Mouse (Mus musculus): Measurements from ENCODE around the gene Atp2a1. TPM values are rescaled to one million over a fixed set of nuclear protein-coding genes. Genes with fewer than 3 reads are reported as not detected.
A peak's percentile ranks its signal among the peaks of the same experiment; 100 is the strongest.

The Atp2a1 gene
- polyA plus RNA-seq, 1 experiment from 2014 or later: 0.17 TPM

DNA sequence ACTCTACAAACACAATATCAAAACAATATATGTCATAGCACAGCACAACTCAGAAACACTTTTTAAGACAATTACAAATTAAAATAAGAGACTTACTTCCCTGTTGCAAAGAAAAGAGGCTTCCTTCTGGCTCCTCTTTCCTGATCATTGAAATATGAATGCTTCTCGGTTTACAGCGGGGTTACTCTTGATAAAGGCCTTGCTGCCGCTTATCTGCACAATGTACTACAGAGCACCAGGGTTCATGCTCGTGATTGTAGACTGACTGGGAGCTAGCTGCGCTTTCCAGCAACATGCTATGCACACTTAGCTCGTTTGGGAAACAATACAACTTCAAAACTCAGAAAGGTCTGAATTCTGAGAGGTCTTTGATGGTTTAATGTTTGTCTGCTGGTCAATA is 65.7 kb downstream of the Atp2a1 start:
- Histone ChIP-seq H3K4me1 (peaks cover 27% of the 10 kb centered on the region), H3K4me2 (peak overlapping the region; percentile 89), H3K4me3 (peak overlapping the region; percentile 98), H3K27me3 (replicated peaks) (no peaks in the 10 kb centered on the region), H3K27ac (peak overlapping the region; percentile 58), H3K36me3 (peaks cover 18% of the 10 kb centered on the region), H3K9me3 (replicated peaks) (no peaks in the 10 kb centered on the region), H3K9ac (peak overlapping the region; percentile 29)
- 12% methylated on average over 6 of the region's 6 CpGs for WGBS (ENCODE audit: insufficient replicate concordance)
- peak; percentile 36 for ATAC-seq

- Histone ChIP-seq H3K4me1 (peaks cover 27% of the 10 kb centered on the region), H3K4me2 (peak within 1 kb of the TSS; percentile 89), H3K9me3 (replicated peaks) (no peaks in the 10 kb centered on the region), H3K36me3 (peaks cover 22% of the 10 kb centered on the region), H3K27ac (peak within 1 kb of the TSS; percentile 84), H3K9ac (peak within 1 kb of the TSS; percentile 95), H3K4me3 (peak within 1 kb of the TSS; percentile 98), H3K27me3 (replicated peaks) (no peaks in the 10 kb centered on the region)
- WGBS (ENCODE audit: insufficient replicate concordance): under 1% methylated on average over 59 of the region's 59 CpGs
- peak; percentile 98 for ATAC-seq
These were observed 66.4 kb downstream of the Atp2a1 start, which contains the start of gene Nfatc2ip for GRCm38 (mm10) chr7:126396298-126397119. TSS of gene Nfatc2ip (minus strand) at chr7:126396737.

Other genes starting within 250 kb of the Atp2a1 start
- 4.2 and 5.0 TPM in 2 replicates for gene Sbk1, start 190.5 kb downstream of the Atp2a1 start, polyA plus RNA-seq (2016; fragmentation: Nextera tagmentation; extraction: Ambion mirVana)
- 14.5 and 15.6 TPM in 2 replicates for gene Lat, start 93.5 kb downstream of the Atp2a1 start, polyA plus RNA-seq (2016; fragmentation: Nextera tagmentation; extraction: Ambion mirVana)
- gene Spns1, start 85.7 kb downstream of the Atp2a1 start, polyA plus RNA-seq (2016; fragmentation: Nextera tagmentation; extraction: Ambion mirVana): 27.3 and 29.1 TPM in 2 replicates
- 3.6 and 3.7 TPM in 2 replicates for gene Nfatc2ip, start 66.4 kb downstream of the Atp2a1 start, polyA plus RNA-seq (2016; fragmentation: Nextera tagmentation; extraction: Ambion mirVana)
- 0.08 TPM in 1 of 2 replicates, not detected in the other for gene Cd19, start 48.2 kb downstream of the Atp2a1 start, polyA plus RNA-seq (2016; fragmentation: Nextera tagmentation; extraction: Ambion mirVana)
- 9.6 and 10.2 TPM in 2 replicates for gene Rabep2, start 34.3 kb downstream of the Atp2a1 start, polyA plus RNA-seq (2016; fragmentation: Nextera tagmentation; extraction: Ambion mirVana)
- gene Sh2b1, start 12.3 kb upstream of the Atp2a1 start, polyA plus RNA-seq (2016; fragmentation: Nextera tagmentation; extraction: Ambion mirVana): 17.0 and 17.5 TPM in 2 replicates
- 120 and 129 TPM in 2 replicates for gene Tufm, start 24.3 kb upstream of the Atp2a1 start, polyA plus RNA-seq (2016; fragmentation: Nextera tagmentation; extraction: Ambion mirVana)
- gene Atxn2l, start 40.3 kb upstream of the Atp2a1 start, polyA plus RNA-seq (2016; fragmentation: Nextera tagmentation; extraction: Ambion mirVana): 48.7 and 49.4 TPM in 2 replicates
- 157 and 164 TPM in 2 replicates for gene Eif3c, start 103.3 kb upstream of the Atp2a1 start, polyA plus RNA-seq (2016; fragmentation: Nextera tagmentation; extraction: Ambion mirVana)
- gene Apobr, start 121.8 kb upstream of the Atp2a1 start, polyA plus RNA-seq (2016; fragmentation: Nextera tagmentation; extraction: Ambion mirVana): 0.77 and 1.1 TPM in 2 replicates
- gene Cln3, start 122.7 kb upstream of the Atp2a1 start, polyA plus RNA-seq (2016; fragmentation: Nextera tagmentation; extraction: Ambion mirVana): 12.5 TPM in 2 replicates
- not detected in 2 replicates for gene Il27, start 131.8 kb upstream of the Atp2a1 start, polyA plus RNA-seq (2016; fragmentation: Nextera tagmentation; extraction: Ambion mirVana)
- 3.2 and 3.7 TPM in 2 replicates for gene Nupr1, start 167.8 kb upstream of the Atp2a1 start, polyA plus RNA-seq (2016; fragmentation: Nextera tagmentation; extraction: Ambion mirVana)
- gene Sgf29, start 186.2 kb upstream of the Atp2a1 start, polyA plus RNA-seq (2016; fragmentation: Nextera tagmentation; extraction: Ambion mirVana): 36.3 and 42.4 TPM in 2 replicates
- gene Sult1a1, start 213.3 kb upstream of the Atp2a1 start, polyA plus RNA-seq (2016; fragmentation: Nextera tagmentation; extraction: Ambion mirVana): 0.24 and 0.50 TPM in 2 replicates
- gene Bola2, start 232.3 kb upstream of the Atp2a1 start, polyA plus RNA-seq (2016; fragmentation: Nextera tagmentation; extraction: Ambion mirVana): 134 and 153 TPM in 2 replicates
- 4.5 and 5.1 TPM in 2 replicates for gene Slx1b, start 232.7 kb upstream of the Atp2a1 start, polyA plus RNA-seq (2016; fragmentation: Nextera tagmentation; extraction: Ambion mirVana)
- 77.9 and 86.6 TPM in 2 replicates for gene Coro1a, start 244.7 kb upstream of the Atp2a1 start, polyA plus RNA-seq (2016; fragmentation: Nextera tagmentation; extraction: Ambion mirVana)

Data from liver, embryonic 12.5 days (tissue).